Mouse (Mus musculus) adrenal gland, adult 18-20 months (tissue): ENCODE results near the gene Ksr1. TPM values are rescaled to one million over a fixed set of nuclear protein-coding genes. Genes with fewer than 3 reads are reported as not detected.
A peak's percentile ranks its signal among the peaks of the same experiment; 100 is the strongest.

Experiments used
- DNase-seq, 2 experiments: peaks; one replicate each; pipeline ENCODE4 v3.0.0; 2021 to 2022; ENCODE audit warnings: low spot score in 2 of 2
- total RNA-seq, 2 experiments: library from RNA; stranded (reverse); gene quantifications; 1 replicate in 1 of 2; 2 replicates in 1 of 2; pipeline ENCODE4 v1.2.3; 2021

The Ksr1 gene
- total RNA-seq, 2 experiments from 2014 or later, result 6.7 to 7.4 TPM

DNA sequence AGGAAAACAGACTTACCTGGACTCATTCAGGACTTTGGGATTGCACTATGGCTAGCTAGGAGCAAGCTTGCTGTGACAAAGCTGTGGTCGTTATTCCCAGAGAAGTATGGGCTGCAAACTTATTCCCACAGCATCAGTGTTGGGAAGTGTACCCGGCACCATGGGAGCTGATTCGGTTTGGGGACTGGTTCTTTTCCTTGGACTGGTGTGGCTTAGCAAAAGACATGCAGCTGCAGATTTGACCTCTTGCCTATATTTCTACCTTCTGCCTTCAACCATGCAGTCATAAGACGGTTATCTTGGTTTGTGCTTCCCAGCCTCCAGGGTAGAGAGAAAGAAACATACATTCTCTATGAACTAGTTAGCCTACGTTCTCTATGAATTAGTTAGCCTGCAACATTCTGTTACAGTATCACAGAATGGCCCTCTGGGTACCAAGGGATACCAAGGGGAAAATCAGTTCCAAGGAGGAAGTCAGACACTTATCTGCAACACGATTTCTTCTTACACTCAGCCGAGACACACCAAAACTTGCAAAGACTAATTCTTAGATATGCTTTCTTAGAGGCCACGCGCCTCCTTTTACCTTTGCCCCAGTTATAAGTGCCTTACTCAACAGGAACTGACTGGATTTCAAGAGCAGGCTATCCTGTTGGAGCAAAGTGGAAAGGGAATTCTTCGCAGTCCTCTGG lies 159.8 kb downstream of the Ksr1 start:
- DNase-seq, result peak in 1 of 2 experiments; percentile 5

DNA sequence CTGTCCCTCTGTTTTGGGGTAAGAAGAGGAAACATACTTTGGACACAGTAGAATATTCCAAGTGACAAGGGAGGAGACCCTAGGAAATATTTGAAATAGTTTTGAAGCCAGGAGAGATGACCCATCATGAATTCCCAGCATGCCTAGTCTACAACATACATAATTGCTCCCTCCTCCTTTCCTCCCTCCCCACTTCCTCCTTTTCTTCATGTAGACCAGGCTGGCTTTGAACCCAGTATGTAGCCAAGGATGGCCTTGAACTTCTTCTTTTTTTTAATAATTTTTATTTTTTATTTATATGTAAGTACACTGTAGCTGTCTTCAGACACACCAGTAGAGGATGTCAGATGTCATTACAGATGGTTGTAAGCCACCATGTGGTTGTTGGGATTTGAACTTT lies 160.7 kb downstream of the Ksr1 start:
- no peak for DNase-seq

DNA sequence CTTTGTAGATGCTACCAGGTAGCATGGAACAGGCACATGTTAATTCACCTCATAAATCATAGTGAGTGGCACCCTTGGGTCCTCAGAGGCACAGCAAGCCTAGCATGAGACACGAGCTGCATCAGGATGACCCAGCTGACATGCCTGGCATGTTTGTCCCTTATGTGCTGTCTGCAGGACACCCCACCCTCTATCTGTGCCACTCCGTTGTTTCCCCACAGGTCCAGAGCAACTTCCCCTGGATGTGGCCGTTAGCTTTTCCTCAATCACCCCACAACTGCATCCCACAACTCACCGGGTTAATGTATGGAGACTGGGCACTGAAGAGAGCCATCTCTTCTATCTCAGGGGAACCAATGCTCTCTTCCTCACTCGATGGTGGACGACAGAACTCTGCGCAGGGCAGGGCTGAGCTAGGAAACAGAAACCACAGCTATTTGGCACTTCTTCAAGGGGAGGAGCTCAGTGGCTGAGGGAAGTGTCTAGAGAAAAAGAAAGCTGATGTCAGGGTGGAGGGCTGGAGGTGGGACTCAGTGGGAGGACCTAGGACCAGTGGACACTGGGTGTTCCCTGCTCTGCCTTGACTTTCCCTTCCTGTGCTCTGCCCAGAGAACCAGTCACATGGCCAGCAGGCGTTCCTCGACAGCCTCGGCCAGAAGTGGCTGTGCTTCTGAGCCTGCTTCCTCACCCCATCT lies 161.6 kb downstream of the Ksr1 start, which contains the start of gene Lgals9:
TSS of gene Lgals9 (minus strand) at position 464 of the 695 bp plus-strand sequence.
- DNase-seq, result peak; percentile 34 to 51

DNA sequence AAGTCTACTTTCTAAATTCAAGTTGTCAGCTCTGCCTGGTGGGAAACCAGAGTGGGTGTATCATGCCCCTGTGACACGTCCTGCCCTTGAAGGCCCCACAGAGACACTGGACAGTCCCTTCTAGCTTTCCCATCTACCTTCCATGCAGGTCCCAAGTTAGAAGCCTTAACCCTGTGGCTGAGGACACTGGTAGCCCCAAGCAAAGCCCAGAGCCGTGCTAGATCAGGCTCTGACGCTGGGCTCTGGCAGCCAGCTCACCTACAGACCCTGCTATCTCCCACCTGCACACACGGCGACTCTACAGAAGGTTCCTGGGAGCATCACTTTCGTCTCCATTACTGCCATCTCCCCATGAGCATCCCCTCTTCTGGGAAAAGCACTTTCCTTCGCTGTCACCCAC lies 162.7 kb downstream of the Ksr1 start:
- no peak for DNase-seq

DNA sequence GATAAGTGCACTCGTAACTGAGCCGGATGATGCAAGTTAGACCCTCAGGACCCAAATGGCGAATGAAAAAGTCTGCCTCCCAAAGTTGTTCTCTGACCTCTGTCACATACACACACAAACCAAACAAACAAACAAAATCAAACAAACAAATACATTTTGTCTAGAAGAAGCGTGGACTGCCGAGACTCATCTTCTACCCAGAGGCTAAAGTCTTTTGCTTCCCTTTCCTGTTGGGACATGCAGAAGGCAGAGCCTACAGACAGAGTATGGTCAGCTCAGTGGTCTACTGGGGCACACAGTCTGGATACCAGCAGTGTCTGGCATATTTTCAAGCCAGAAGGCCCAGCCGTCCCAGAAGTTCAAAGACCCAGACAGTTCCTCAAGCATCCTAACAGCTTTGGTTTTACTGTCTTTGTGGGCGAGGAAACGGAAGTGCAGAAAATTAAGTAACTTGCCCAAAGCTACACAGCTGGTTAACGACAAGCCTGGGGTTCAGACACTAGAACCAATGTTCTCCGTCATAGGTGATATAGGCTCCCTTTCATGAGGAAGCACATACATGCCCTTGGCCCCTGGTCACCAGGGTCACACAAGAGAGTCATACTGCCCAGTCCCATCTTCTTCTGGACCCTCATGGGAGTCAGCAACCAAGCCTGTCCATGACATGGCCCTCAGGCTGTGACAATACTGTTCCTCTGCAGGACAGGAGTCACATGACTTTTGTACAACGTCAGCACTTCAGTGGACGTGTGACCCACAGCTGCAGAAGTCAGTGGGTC lies 163.5 kb downstream of the Ksr1 start:
- no peak for DNase-seq

DNA sequence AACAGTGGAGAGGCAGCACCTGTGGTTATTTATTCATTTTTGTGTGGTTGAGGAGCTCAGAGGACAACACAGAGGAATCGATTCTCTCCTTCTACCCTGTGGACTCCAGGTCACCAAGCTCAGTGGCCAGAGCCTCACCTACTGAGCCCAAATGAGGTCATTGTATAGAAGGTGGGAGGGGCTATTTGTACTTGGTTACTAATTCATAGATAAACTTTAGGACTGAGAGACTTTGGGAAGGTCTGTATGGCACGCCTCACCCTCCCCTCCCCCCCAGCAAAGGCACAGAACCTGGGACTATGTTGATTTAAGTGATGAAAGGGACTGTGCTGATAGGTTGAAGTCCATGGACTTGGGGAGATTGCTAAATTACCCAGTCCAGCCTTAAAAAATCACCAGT lies 164.2 kb downstream of the Ksr1 start:
- DNase-seq, result no peak

DNA sequence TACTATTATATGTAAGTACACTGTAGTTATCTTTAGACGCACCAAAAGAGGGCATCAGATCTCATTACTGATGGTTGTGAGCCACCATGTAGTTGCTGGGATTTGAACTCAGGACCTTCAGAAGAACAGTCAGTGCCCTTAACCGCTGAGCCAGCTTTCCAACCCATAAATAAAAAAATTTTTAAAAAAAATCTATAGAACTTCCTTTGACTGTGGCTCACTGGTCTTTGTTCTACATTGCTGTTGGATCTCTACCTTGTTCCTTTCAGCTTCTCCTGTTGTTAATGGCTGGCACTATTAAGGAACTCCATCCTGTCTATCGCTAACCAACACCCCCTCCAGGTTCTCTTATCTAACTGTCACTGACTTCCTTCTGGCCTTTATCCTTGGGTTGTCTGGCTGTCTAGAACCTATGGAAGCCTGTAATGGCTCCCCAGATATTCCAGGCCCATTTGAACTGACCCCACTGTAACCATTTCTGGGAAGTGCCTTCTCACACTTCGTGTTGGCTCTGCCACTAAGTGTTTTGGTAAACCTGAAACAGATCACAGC lies 166.0 kb downstream of the Ksr1 start:
- no peak for DNase-seq

DNA sequence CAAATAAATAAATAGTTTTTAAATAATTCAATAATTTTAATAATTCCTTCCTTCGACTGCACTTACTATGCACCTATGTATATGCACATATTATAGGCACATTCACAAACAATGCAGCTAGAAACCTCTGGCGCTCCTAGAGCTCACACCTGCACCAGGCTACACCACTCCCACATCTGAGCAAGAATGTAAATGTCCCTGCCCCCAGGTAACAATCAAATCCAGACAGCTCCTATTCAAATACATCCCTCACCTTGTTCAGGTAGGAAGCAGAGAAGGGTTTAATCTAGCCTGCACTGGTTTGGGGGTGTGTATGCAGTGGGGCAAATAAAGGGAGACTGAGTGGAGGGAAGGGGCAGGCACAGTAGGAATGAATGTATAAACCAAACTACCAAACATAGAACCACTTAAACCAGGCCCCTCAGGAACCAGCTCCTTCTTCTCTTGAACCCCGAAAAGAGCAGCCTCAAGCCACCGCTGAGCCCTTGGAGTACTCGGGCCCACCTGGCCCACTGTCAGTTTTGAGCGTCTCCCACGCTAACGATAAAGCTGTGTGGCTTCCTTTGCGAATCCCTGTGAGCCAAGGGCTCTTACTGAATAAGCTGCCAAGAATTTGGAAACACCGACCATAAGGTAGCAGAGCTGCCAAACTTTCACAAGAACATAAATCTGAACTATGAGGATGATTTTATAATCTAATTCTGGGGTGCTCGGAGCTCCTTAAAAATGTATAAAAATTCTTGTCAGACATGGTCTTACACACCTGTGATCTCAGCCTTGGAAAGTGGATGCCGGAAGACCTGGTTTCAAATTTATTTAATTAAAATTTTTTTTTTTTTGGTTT lies 167.8 kb downstream of the Ksr1 start:
- no peak for DNase-seq

DNA sequence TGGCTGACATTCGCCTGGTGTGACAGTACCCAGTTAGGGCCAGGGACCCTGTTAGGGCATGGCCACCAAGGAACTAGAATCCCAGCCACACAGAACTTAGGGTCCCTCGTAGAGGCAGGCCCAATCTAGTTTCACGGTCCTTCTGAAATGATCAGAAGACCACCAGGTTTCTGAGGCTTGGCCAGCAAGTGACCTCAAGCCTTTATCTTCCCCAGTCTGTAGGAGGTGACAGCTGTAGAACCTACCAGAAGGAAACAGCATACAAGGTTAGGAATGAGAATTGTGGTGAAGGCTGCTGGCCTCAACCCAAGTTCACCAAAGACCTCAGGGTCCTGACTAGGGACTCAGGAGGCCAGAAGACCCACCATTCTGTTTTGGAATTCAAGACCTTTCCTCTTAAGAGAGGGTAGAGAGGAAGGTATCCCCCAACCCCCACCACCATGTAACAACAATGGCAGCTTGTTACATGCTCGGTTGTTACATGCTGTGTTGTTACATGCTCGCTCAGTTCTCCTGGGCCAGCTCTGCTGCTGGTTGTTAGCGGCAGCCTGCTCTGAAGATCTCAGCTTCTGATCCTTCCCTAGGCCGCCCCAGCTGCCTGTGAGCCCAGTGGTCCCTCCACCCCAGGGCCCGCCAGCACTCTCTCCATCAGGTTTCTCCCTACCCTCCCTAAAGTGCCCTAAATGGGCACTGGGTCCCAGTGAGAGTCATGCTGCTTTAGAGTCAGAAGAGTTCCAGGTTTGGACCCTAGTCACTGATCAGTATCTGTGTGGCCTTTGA lies 169.3 kb downstream of the Ksr1 start:
- DNase-seq, result no peak

DNA sequence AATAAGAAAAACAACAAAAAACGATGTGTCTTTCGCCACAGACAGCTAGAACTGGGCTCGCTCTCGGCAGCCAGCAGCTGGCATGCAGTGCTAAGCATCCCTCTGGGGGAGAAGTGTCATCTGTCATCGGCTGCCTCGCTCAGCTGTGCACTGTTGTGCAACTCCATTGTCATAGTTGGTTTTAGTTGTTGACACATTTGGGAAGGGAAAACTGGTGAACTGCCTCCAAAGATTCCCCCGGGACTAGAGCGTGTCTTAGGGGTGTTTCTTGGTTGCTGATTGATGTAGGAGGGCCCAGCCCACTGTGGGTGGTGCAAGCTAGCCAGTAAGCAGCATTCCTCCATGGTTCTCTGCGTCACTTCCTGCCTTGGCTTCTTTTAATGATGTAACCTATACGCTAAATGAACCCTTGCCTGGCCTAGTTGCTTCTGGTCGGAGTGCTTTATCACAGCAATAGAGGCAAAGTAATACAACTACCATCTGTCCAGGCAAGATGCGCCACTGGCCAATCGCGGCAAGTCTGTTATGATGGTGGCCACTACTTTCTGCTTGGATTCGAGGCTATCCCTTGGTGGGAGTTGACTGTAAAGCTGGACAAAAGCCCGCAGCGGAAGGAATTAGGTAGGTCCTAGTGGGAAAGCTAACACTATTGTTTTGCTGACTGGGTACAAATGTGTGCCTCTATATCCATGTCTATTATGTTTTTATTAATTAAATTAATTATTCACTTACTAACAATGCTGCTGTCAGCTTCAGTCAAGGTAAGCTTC lies 172.6 kb downstream of the Ksr1 start:
- DNase-seq, result no peak

DNA sequence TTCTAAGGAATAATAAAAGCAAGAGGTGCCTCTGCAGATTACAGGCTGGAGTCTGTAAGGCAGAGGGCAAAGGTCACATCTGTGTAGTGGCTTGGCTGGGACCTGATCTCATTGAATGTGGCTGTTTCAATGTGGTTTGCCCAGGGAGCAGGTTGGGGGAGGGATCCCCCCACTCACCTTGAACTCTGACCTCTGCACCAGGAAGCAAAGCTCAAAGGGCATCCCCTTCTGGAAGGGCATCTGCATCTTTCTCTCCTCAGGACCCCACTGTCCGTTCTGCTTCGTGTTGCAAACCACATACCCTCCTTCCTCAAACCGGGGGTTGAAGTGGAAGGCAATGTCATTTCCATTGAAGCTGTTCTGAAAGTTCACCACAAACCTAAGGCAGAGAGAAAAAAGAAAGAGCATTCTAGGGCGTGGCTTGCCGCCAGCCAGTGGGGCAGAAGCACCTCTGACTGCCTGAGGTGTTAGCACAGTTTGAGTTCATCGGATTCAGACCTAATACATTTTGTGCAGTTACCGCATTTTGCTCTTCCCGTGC lies 173.3 kb downstream of the Ksr1 start:
- DNase-seq, result no peak

DNA sequence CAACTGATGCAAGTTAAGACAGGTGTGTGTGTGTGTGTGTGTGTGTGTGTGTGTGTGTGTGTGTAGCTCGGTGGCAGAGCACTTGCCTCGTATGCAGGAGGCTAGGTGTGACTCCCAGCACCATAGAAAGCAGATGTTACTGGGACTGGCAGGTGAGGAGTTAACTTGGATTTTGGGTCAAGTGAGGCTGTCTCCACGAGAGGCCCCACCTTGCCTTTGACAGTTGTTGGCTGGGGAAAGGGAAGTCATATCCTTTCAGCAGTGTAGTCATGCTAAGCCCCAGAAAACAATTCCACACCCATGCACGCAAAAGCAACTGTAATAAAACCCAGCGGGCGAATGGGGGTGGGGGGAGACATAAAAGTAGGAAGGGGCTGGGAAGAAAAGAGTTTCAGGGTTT lies 173.9 kb downstream of the Ksr1 start:
- DNase-seq, result no peak

DNA sequence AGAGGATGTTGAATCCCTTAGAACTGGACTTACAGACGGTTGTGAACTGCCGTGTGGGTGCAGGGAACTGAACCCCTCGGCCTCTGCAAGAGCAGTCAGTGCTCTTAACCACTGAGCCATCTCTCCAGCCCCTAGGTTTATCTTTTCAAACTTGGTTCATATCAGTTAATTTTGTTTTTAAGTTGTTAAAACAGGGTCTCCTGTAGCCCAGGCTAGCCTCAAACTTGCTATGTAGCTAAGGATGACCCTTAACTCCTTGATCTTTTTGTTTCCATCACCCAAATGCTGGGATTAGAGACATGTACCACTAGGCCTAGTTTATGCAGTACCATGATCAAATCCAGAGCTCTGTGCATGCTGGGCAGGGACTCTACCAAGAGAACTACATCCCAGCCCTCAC lies 174.5 kb downstream of the Ksr1 start:
- DNase-seq, result no peak

DNA sequence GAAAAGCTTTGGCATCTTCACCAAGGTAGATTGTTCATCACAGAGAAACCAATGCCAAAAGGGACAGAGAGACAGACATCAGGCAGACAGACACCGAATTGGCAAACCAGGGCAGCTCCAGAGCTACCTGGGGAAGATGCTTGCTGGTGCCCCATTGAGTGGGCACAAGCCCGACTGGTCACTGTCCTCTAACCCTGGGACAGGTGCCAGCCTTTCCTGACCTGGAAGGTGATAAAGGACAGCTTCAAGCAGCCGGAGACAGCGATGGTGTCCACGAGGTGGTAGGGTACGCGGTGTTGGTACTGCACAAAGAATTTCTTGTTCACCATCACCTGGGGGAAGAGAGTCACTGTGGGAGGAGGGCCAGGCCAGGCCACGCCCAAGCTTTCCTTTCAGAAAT lies 175.1 kb downstream of the Ksr1 start:
- DNase-seq, result no peak

DNA sequence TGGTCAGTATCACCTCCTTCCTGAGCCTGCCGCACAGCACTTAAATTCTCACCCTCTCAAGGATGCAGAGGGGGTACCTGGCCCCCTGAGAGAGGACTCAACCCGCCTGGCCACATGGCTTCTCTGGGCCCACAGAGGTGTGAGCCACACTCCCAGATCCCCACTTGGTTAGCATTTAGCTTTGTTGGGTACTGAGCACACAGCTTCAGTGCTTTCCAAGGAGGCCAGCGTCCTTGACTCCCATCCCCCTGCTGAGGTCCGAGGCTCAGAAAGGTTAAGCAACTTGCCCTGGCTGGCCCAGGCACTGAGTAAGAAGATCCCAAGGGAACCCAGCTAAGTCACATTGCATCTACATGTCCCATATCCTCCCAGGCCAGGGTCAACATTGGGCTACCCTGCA lies 178.1 kb downstream of the Ksr1 start:
- no peak for DNase-seq

DNA sequence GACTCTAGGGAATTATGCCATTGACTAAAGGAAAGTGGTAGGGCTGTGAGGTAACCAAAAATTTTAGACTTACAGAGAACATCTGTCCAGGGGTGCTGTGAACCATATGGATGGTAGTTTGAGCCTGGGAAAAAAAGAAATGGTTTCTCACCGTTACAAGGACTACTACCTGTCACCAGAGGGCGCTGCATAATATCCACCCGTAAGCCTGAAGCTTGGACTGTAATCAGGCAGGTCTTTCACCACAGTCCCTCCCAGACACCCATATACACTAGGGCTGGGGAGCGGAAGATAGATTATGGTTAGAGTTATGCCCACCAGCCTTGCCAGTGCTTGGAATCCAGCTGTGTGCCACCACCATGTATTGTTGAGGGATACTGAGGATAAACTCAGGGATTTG lies 178.8 kb downstream of the Ksr1 start:
- peak; percentile 42 to 48 for DNase-seq
